Comparison of ENCODE assay signal across 11 mouse cellular contexts in the genomic region with DNA sequence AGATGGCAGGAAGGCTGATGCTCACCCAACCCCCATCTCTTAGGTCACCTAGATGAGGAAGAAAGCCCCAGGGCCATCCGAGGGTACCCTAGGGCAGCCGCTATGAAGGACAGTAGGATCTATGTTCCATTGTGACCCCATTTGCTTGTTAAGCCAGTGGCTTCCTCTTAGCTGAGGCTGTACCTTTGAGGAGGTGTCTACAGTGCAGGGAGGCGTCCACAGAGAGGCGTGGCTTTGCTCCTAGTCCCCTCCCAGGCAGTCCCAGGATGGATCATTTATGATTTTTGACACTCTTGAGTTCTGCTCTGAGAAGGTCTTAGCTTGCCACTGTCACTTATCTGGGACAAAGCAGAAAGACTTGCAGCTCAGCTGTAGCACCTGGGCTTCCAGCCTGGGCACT. TPM values are rescaled to one million over a fixed set of nuclear protein-coding genes. Genes with fewer than 3 reads are reported as not detected.
DNase-seq lines count a peak whose midpoint lies in the region; ATAC-seq and TF ChIP-seq lines count a peak whose summit lies in the region.
"Had no signal": no experiment of that assay in that cellular context is flagged by ENCODE, and none has a peak within 500 bp of the region (broad histone marks: within the 10 kb centered on the region; RNA-seq: fewer than 3 reads in every experiment).

No protein-coding gene starts in this region.

- no peaks in the 10 kb centered on the region for H3K79me2 ChIP-seq in liver, adult 2 months (ENCODE audit: control insufficient read depth, insufficient read depth, low read length)

- H3K4me1 ChIP-seq in heart, embryonic 13.5 days, result peaks cover 53% of the 10 kb centered on the region
- H3K4me1 ChIP-seq in heart, embryonic 10.5 days, result peaks cover 50% of the 10 kb centered on the region
- peaks cover 52% of the 10 kb centered on the region; the same call in 1 of the 2 replicates for H3K4me1 ChIP-seq in spleen, adult 2 months (ENCODE audit: control insufficient read depth, insufficient read depth, insufficient read length)
- H3K4me1 ChIP-seq in liver, adult 2 months (ENCODE audit: control insufficient read depth, insufficient read depth, low read length), result peaks cover 3% of the 10 kb centered on the region; the same call in 1 of the 2 replicates
- peaks cover 31% of the 10 kb centered on the region for H3K4me1 ChIP-seq in stomach, embryonic 15.5 days

- H3K9me3 ChIP-seq in heart, embryonic 13.5 days, result no peaks in the 10 kb centered on the region
- H3K9me3 ChIP-seq in heart, embryonic 10.5 days, result no peaks in the 10 kb centered on the region
- no peaks in the 10 kb centered on the region for H3K9me3 ChIP-seq in stomach, embryonic 15.5 days
- H3K9me3 ChIP-seq: embryonic facial prominence, embryonic 12.5 days; midbrain, embryonic 13.5 days had no signal

- no peak for TF ChIP-seq POLR2A in spleen, adult 2 months (IDR thresholded peaks at IDR 0.05; ENCODE audit: low read depth, low read length)
- TF ChIP-seq POLR2A in liver, adult 2 months (IDR thresholded peaks at IDR 0.05; ENCODE audit: extremely low read depth, insufficient read depth, low read length), result no peak

- TF ChIP-seq CTCF in spleen, adult 2 months (IDR thresholded peaks at IDR 0.05; ENCODE audit: extremely low read depth, insufficient read depth, insufficient read length, insufficient replicate concordance), result no peak
- no peak for TF ChIP-seq CTCF in liver, adult 2 months (IDR thresholded peaks at IDR 0.05; ENCODE audit: low read depth, low read length)

- no peaks in the 10 kb centered on the region for H3K36me3 ChIP-seq in heart, embryonic 13.5 days
- H3K36me3 ChIP-seq in heart, embryonic 10.5 days, result no peaks in the 10 kb centered on the region
- H3K36me3 ChIP-seq in spleen, adult 2 months (ENCODE audit: control insufficient read depth, insufficient read depth, low read length), result peaks cover 9% of the 10 kb centered on the region
- no peaks in the 10 kb centered on the region for H3K36me3 ChIP-seq in liver, adult 2 months (ENCODE audit: control insufficient read depth, insufficient read depth, low read length)
- no peaks in the 10 kb centered on the region for H3K36me3 ChIP-seq in stomach, embryonic 15.5 days
- H3K36me3 ChIP-seq: embryonic facial prominence, embryonic 12.5 days; midbrain, embryonic 13.5 days had no signal

- WGBS in heart, embryonic 13.5 days, result 84% methylated on average over 4 of the region's 4 CpGs
- 77% methylated on average over 4 of the region's 4 CpGs for WGBS in heart, embryonic 10.5 days
- 38% methylated on average over 4 of the region's 4 CpGs for WGBS in spleen, adult 2 months
- WGBS in liver, adult 2 months, result 79% methylated on average over 4 of the region's 4 CpGs
- 79% methylated on average over 4 of the region's 4 CpGs for WGBS in stomach, embryonic 15.5 days

- no peak overlapping the region for H3K9ac ChIP-seq in heart, embryonic 13.5 days
- no peak overlapping the region for H3K9ac ChIP-seq in liver, adult 2 months (ENCODE audit: low read depth, low read length)
- H3K9ac ChIP-seq in stomach, embryonic 15.5 days, result no peak overlapping the region
- H3K9ac ChIP-seq: embryonic facial prominence, embryonic 12.5 days; midbrain, embryonic 13.5 days had no signal

- peak overlapping the region; percentile 54; the same call in 1 of the 2 replicates for H3K27ac ChIP-seq in heart, embryonic 13.5 days (replicated peaks)
- no peak overlapping the region; the same call in 1 of the 2 replicates for H3K27ac ChIP-seq in heart, embryonic 10.5 days
- H3K27ac ChIP-seq in spleen, adult 2 months (ENCODE audit: insufficient read depth, low read length), result peak overlapping the region; percentile 83
- no peak overlapping the region for H3K27ac ChIP-seq in liver, adult 2 months (replicated peaks; ENCODE audit: insufficient read depth, low read depth, low read length)
- H3K27ac ChIP-seq in stomach, embryonic 15.5 days, result peak overlapping the region; percentile 28; the same call in 1 of the 2 replicates
- H3K27ac ChIP-seq: embryonic facial prominence, embryonic 12.5 days; midbrain, embryonic 13.5 days had no signal

- no peak overlapping the region for H3K4me2 ChIP-seq in heart, embryonic 13.5 days
- 0 out of 2 replicates have a peak overlapping the region, but pooled peaks have one; percentile 23 for H3K4me2 ChIP-seq in stomach, embryonic 15.5 days
- H3K4me2 ChIP-seq: embryonic facial prominence, embryonic 12.5 days; midbrain, embryonic 13.5 days had no signal

- DNase-seq in heart, embryonic 10.5 days (ENCODE audit: low spot score), result no peak
- DNase-seq in spleen, adult 2 months (ENCODE audit: low read depth in 1 of 2, low spot score in 2 of 2), result no peak
- DNase-seq in spleen, postnatal 14 days (ENCODE audit: low spot score in 2 of 2), result no peak
- DNase-seq in liver, adult 2 months (ENCODE audit: extremely low read depth, low read depth, low spot score), result peak; percentile 27
- no peak for DNase-seq in layer of hippocampus, adult 9-10 months (ENCODE audit: low spot score)
- DNase-seq: cerebellum, adult 11 months had no signal

- no peak for ATAC-seq in heart, embryonic 13.5 days (ENCODE audit: extremely low read depth, insufficient number of reproducible peaks, low FRiP score, low TSS enrichment)
- no peak for ATAC-seq in stomach, embryonic 15.5 days (ENCODE audit: insufficient read depth, low FRiP score, low read depth)
- ATAC-seq: midbrain, embryonic 13.5 days had no signal

- no peaks in the 10 kb centered on the region; the same call in 1 of the 2 replicates for H3K27me3 ChIP-seq in heart, embryonic 13.5 days (replicated peaks)
- peaks cover 13% of the 10 kb centered on the region for H3K27me3 ChIP-seq in heart, embryonic 10.5 days (ENCODE audit: insufficient read depth, poor library complexity, severe bottlenecking)
- H3K27me3 ChIP-seq in spleen, adult 2 months (ENCODE audit: control insufficient read depth, insufficient read depth, low read length), result no peaks in the 10 kb centered on the region
- H3K27me3 ChIP-seq in liver, adult 2 months (ENCODE audit: control insufficient read depth, insufficient read depth, low read length), result no peaks in the 10 kb centered on the region
- H3K27me3 ChIP-seq in stomach, embryonic 15.5 days (replicated peaks), result no peaks in the 10 kb centered on the region
- H3K27me3 ChIP-seq: embryonic facial prominence, embryonic 12.5 days had no signal

- no peak overlapping the region for H3K4me3 ChIP-seq in heart, embryonic 13.5 days
- no peak overlapping the region for H3K4me3 ChIP-seq in heart, embryonic 10.5 days
- H3K4me3 ChIP-seq in spleen, adult 2 months (ENCODE audit: extremely low read depth, insufficient read depth, insufficient read length), result no peak overlapping the region
- no peak overlapping the region for H3K4me3 ChIP-seq in liver, adult 2 months (ENCODE audit: insufficient read depth, low read depth, low read length)
- H3K4me3 ChIP-seq in stomach, embryonic 15.5 days (replicated peaks), result no peak overlapping the region
- H3K4me3 ChIP-seq: embryonic facial prominence, embryonic 12.5 days; midbrain, embryonic 13.5 days had no signal

RNA-seq across cellular contexts. Expression of gene Stk10, which starts 5.7 kb away (rescaled TPM):
- 2.3 and 2.6 TPM in 2 replicates for polyA plus RNA-seq in heart, embryonic 13.5 days (2015; fragmentation: Nextera tagmentation; extraction: Ambion mirVana)
- 2.3 and 2.8 TPM in 2 replicates for polyA plus RNA-seq in heart, embryonic 10.5 days (2016; fragmentation: Nextera tagmentation; extraction: Ambion mirVana)
- polyA plus RNA-seq in spleen, adult 2 months (2012; rRNA removed), result 82.8 and 87.0 TPM in 2 replicates
- 2.0 and 2.5 TPM in 2 replicates for total RNA-seq in liver, adult 2 months (2014; rRNA removed)
- polyA plus RNA-seq in liver, adult 2 months (2012; rRNA removed), result 2.0 and 2.4 TPM in 2 replicates
- 3.8 TPM in 2 replicates for polyA plus RNA-seq in stomach, embryonic 15.5 days (2015; fragmentation: Nextera tagmentation; extraction: Ambion mirVana)

RNA-seq across cellular contexts. Expression of gene Efcab9, which starts 7.0 kb away (rescaled TPM):
- 0.25 TPM in 1 of 2 replicates, not detected in the other for polyA plus RNA-seq in heart, embryonic 13.5 days (2015; fragmentation: Nextera tagmentation; extraction: Ambion mirVana)
- 0.36 TPM in 1 of 2 replicates, not detected in the other for polyA plus RNA-seq in heart, embryonic 10.5 days (2016; fragmentation: Nextera tagmentation; extraction: Ambion mirVana)
- polyA plus RNA-seq in spleen, adult 2 months (2012; rRNA removed), result 0.16 and 0.54 TPM in 2 replicates
- 0.34 TPM in 1 of 2 replicates, not detected in the other for total RNA-seq in liver, adult 2 months (2014; rRNA removed)
- not detected in 2 replicates for polyA plus RNA-seq in liver, adult 2 months (2012; rRNA removed)
- 0.53 and 1.1 TPM in 2 replicates for polyA plus RNA-seq in stomach, embryonic 15.5 days (2015; fragmentation: Nextera tagmentation; extraction: Ambion mirVana)
- polyA plus RNA-seq: limb, embryonic 11.5 days had no signal

Comparison
In these comparisons a context has a peak if more than half of its experiments do, and no peak if none do; other contexts are left out.
1. H3K27ac ChIP-seq: peak in heart, embryonic 13.5 days (single experiment), spleen, adult 2 months (single experiment) and stomach, embryonic 15.5 days (single experiment); none in heart, embryonic 10.5 days (single experiment) and liver, adult 2 months (single experiment).
2. RNA of gene Stk10, which starts 5.7 kb away (polyA plus RNA-seq): 82.8 to 87.0 TPM in spleen, adult 2 months; 3.8 TPM in stomach, embryonic 15.5 days, 2.3 to 2.8 TPM in heart, embryonic 10.5 days, 2.3 to 2.6 TPM in heart, embryonic 13.5 days and 2.0 to 2.4 TPM in liver, adult 2 months; every median in the first group is over 10 times any median in the second.